Mouse (Mus musculus): Measurements from ENCODE around the gene Morn4.
"Not testable (repeated sequence)": the region's sequence is repeated elsewhere in the genome, so short reads cannot be mapped to it uniquely, and the experiment has no call there.

Morn4 gene

GRCm38 (mm10) chr19:42085690-42086089 is 467 bp downstream of the Morn4 start:
- DNase-seq (ENCODE audit: low spot score in 2 of 2) = no peak

GRCm38 (mm10) chr19:42081613-42082012 is 4.5 kb downstream of the Morn4 start:
- DNase-seq (ENCODE audit: low spot score in 2 of 2) = not testable (repeated sequence)

- DNase-seq (ENCODE audit: low spot score in 2 of 2) = no peak
These were observed 5.7 kb downstream of the Morn4 start for GRCm38 (mm10) chr19:42080469-42080868.

GRCm38 (mm10) chr19:42079950-42080349 is 6.2 kb downstream of the Morn4 start:
- DNase-seq (ENCODE audit: low spot score in 2 of 2) = no peak

GRCm38 (mm10) chr19:42079006-42079405 is 7.2 kb downstream of the Morn4 start:
- DNase-seq (ENCODE audit: low spot score in 2 of 2) = no peak

GRCm38 (mm10) chr19:42078566-42078965 is 7.6 kb downstream of the Morn4 start:
- DNase-seq (ENCODE audit: low spot score in 2 of 2) = no peak

- DNase-seq (ENCODE audit: low spot score in 2 of 2) = no peak
These were observed 10.2 kb downstream of the Morn4 start for GRCm38 (mm10) chr19:42075992-42076391.

GRCm38 (mm10) chr19:42075051-42075450 is 11.1 kb downstream of the Morn4 start:
- no peak for DNase-seq (ENCODE audit: low spot score in 2 of 2)

- no peak for DNase-seq (ENCODE audit: low spot score in 2 of 2)
These were observed 13.4 kb downstream of the Morn4 start for GRCm38 (mm10) chr19:42072802-42073201.

- no peak for DNase-seq (ENCODE audit: low spot score in 2 of 2)
These were observed 14.1 kb downstream of the Morn4 start for GRCm38 (mm10) chr19:42071886-42072608.

GRCm38 (mm10) chr19:42071221-42071620 is 14.9 kb downstream of the Morn4 start:
- no peak for DNase-seq (ENCODE audit: low spot score in 2 of 2)

GRCm38 (mm10) chr19:42069241-42069525 is 17.0 kb downstream of the Morn4 start:
- DNase-seq (ENCODE audit: low spot score in 2 of 2) = no peak

- DNase-seq (ENCODE audit: low spot score in 2 of 2) = no peak
These were observed 17.5 kb downstream of the Morn4 start for GRCm38 (mm10) chr19:42068441-42069240.

GRCm38 (mm10) chr19:42061443-42061842 is 24.7 kb downstream of the Morn4 start:
- no peak for DNase-seq (ENCODE audit: low spot score in 2 of 2)

- no peak for DNase-seq (ENCODE audit: low spot score in 2 of 2)
These were observed 27.7 kb downstream of the Morn4 start for GRCm38 (mm10) chr19:42058426-42058825.

- DNase-seq (ENCODE audit: low spot score in 2 of 2) = no peak
These were observed 29.3 kb downstream of the Morn4 start for GRCm38 (mm10) chr19:42056719-42057409.

- no peak for DNase-seq (ENCODE audit: low spot score in 2 of 2)
These were observed 30.3 kb downstream of the Morn4 start for GRCm38 (mm10) chr19:42055881-42056280.

- DNase-seq (ENCODE audit: low spot score in 2 of 2) = no peak
These were observed 31.9 kb downstream of the Morn4 start for GRCm38 (mm10) chr19:42054255-42054654.

GRCm38 (mm10) chr19:42051948-42052347 is 34.2 kb downstream of the Morn4 start, which contains the start of gene 4933411K16Rik:
Gene 4933411K16Rik (plus strand): TSS chr19:42052248.
- no peak for DNase-seq (ENCODE audit: low spot score in 2 of 2)

- DNase-seq (ENCODE audit: low spot score in 2 of 2) = no peak
These were observed 34.8 kb downstream of the Morn4 start for GRCm38 (mm10) chr19:42051351-42051750.

GRCm38 (mm10) chr19:42050251-42050650 is 35.9 kb downstream of the Morn4 start:
- DNase-seq (ENCODE audit: low spot score in 2 of 2) = no peak

GRCm38 (mm10) chr19:42045269-42046102 is 40.7 kb downstream of the Morn4 start, which contains the start of gene Hoga1:
Gene Hoga1 (plus strand): TSS chr19:42045610.
- peak in 1 of 2 experiments; percentile 23 for DNase-seq (ENCODE audit: low spot score in 2 of 2)

Measured in right cerebral cortex, postnatal 36 days (tissue).